Mouse (Mus musculus) kidney, postnatal 4 days (tissue): ENCODE results near the gene Ifna6.
"Not testable (repeated sequence)": the region's sequence is repeated elsewhere in the genome, so short reads cannot be mapped to it uniquely, and the experiment has no call there.

ENCODE experiments used
- DNase-seq, 2 experiments: peaks; one replicate each; pipeline ENCODE4 v3.0.0; 2021; ENCODE audit warnings: mixed read lengths in 2 of 2

Ifna6 gene

GRCm38 (mm10) chr4:88827116-88827515, at the start of gene Ifna6:
Gene Ifna6 (plus strand): TSS chr4:88827416.
- DNase-seq, result not testable (repeated sequence)

GRCm38 (mm10) chr4:88779550-88779949, 47.7 kb upstream of the Ifna6 start, which contains the start of gene Gm13272:
Gene Gm13272 (plus strand): TSS chr4:88779850.
- DNase-seq, result not testable (repeated sequence)

GRCm38 (mm10) chr4:88780320-88780719, 46.9 kb upstream of the Ifna6 start:
- DNase-seq, result not testable (repeated sequence)

- DNase-seq, result not testable (repeated sequence)
Observed at GRCm38 (mm10) chr4:88781831-88782230, 45.4 kb upstream of the Ifna6 start, which contains the start of gene Ifnz. Gene Ifnz (plus strand): TSS chr4:88782131.

GRCm38 (mm10) chr4:88782335-88782734, 44.9 kb upstream of the Ifna6 start:
- peak; percentile 29 to 39 for DNase-seq

GRCm38 (mm10) chr4:88785409-88785808, 41.8 kb upstream of the Ifna6 start, which contains the start of gene Gm13276:
Gene Gm13276 (plus strand): TSS chr4:88785709.
- not testable (repeated sequence) for DNase-seq

- DNase-seq, result peak; percentile 81 to 86
Observed at GRCm38 (mm10) chr4:88788402-88788801, 38.8 kb upstream of the Ifna6 start, which contains the start of gene Gm13277. Gene Gm13277 (plus strand): TSS chr4:88788632.

- DNase-seq, result not testable (repeated sequence)
Observed at GRCm38 (mm10) chr4:88791250-88791649, 36.0 kb upstream of the Ifna6 start, which contains the start of gene Gm13278. Gene Gm13278 (plus strand): TSS chr4:88791550.

GRCm38 (mm10) chr4:88793936-88794675, 33.1 kb upstream of the Ifna6 start, which contains the start of gene Gm13275:
Gene Gm13275 (plus strand): TSS chr4:88794487.
- DNase-seq, result peak; percentile 49 to 63

GRCm38 (mm10) chr4:88797097-88797496, 30.1 kb upstream of the Ifna6 start, which contains the start of gene Gm13279:
Gene Gm13279 (plus strand): TSS chr4:88797397.
- DNase-seq, result not testable (repeated sequence)

- not testable (repeated sequence) for DNase-seq
Observed at GRCm38 (mm10) chr4:88799365-88799764, 27.9 kb upstream of the Ifna6 start, which contains the start of gene Gm13285. Gene Gm13285 (plus strand): TSS chr4:88799665.

- DNase-seq, result not testable (repeated sequence)
Observed at GRCm38 (mm10) chr4:88802954-88803353, 24.3 kb upstream of the Ifna6 start, which contains the start of gene Gm13287. Gene Gm13287 (plus strand): TSS chr4:88803254.

- DNase-seq, result not testable (repeated sequence)
Observed at GRCm38 (mm10) chr4:88805231-88805630, 22.0 kb upstream of the Ifna6 start, which contains the start of gene Gm13288. Gene Gm13288 (plus strand): TSS chr4:88805531.

- DNase-seq, result peak; percentile 47 to 68
Observed at GRCm38 (mm10) chr4:88805761-88806160, 21.5 kb upstream of the Ifna6 start.

GRCm38 (mm10) chr4:88815928-88816327, 11.3 kb upstream of the Ifna6 start, which contains the start of gene Ifna7:
Gene Ifna7 (plus strand): TSS chr4:88816228.
- no peak for DNase-seq

GRCm38 (mm10) chr4:88819659-88820058, 7.6 kb upstream of the Ifna6 start, which contains the start of gene Ifna11:
Gene Ifna11 (plus strand): TSS chr4:88819959.
- no peak for DNase-seq

GRCm38 (mm10) chr4:88822995-88823394, 4.2 kb upstream of the Ifna6 start:
- peak; percentile 17 to 27 for DNase-seq

GRCm38 (mm10) chr4:88830523-88830922, 3.3 kb downstream of the Ifna6 start:
- DNase-seq, result peak; percentile 39 to 54

GRCm38 (mm10) chr4:88835225-88835624, 8.0 kb downstream of the Ifna6 start, which contains the start of gene Ifna5:
Gene Ifna5 (plus strand): TSS chr4:88835525.
- not testable (repeated sequence) for DNase-seq

GRCm38 (mm10) chr4:88838828-88839227, 11.6 kb downstream of the Ifna6 start:
- DNase-seq, result peak; percentile 27 to 29

GRCm38 (mm10) chr4:88840058-88840457, 12.8 kb downstream of the Ifna6 start:
- DNase-seq, result no peak

- no peak for DNase-seq
Observed at GRCm38 (mm10) chr4:88841438-88841911, 14.3 kb downstream of the Ifna6 start, which contains the start of gene Ifna4. Gene Ifna4 (plus strand): TSS chr4:88841861.

- no peak for DNase-seq
Observed at GRCm38 (mm10) chr4:88845334-88845733, 18.1 kb downstream of the Ifna6 start.
